Mouse (Mus musculus) spleen, adult 18-20 months (tissue): ENCODE results near the gene Osgep.
A peak's percentile ranks its signal among the peaks of the same experiment; 100 is the strongest.
"Not testable (repeated sequence)": the region's sequence is repeated elsewhere in the genome, so short reads cannot be mapped to it uniquely, and the experiment has no call there.

ENCODE experiments used
- DNase-seq, 2 experiments: peaks; one replicate each; pipeline ENCODE4 v3.0.0; 2022; ENCODE audit warnings: mixed read lengths in 2 of 2

Osgep gene

GRCm38 (mm10) chr14:50876236-50876950 is 48.3 kb downstream of the Osgep start:
- DNase-seq, result no peak

GRCm38 (mm10) chr14:50875591-50876230 is 49.0 kb downstream of the Osgep start:
- DNase-seq, result no peak

GRCm38 (mm10) chr14:50875175-50875574 is 49.5 kb downstream of the Osgep start:
- no peak for DNase-seq

GRCm38 (mm10) chr14:50871284-50871683 is 53.4 kb downstream of the Osgep start:
- DNase-seq, result no peak

- DNase-seq, result no peak
These were observed 53.9 kb downstream of the Osgep start for GRCm38 (mm10) chr14:50870805-50871143.

DNA sequence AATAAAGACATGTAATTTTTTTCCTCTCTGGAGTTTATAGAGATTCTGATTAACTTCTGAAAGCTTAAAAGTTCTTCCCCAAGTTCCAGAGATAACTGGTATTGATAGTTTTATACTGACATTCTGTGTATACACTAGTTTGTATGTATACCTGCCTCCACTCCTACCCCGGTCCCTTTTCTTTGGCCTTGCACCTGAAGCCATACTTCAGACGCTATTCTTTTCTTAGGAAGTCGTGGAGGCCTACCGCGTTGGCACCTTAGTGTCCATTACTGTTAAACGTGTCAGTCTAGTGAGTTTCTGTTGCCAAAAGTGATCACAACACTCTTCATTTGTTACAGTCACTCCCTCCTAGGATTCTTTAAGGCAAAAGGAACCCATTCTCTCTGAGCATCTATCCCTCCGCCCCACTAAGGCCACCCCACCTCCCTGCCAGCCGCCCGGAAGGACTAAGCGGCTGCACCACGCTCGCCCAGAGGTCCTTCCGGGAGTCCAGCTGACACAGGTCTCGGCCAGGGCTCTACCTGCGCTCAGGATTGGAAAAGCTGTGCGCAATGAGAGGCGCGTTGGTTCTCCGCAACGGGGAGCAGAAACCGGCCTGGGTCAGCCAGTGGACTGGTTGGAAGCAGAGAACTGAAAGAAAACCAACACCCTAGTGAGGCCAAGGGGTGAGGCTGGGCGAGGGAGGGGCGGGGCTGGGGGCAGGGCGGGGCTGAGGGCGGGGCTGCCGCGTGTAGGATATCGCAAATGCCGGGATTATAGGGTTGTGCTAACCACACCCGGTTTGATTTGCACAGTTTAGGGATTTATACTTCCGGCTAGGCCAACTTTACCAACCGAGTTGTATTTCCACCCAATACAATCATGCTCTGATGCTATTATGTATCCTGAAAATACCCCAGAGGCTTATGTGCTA is 54.5 kb downstream of the Osgep start, which contains the start of gene Tep1:
TSS of gene Tep1 (minus strand) at position 672 of the 916 bp plus-strand sequence.
- peak; percentile 55 to 71 for DNase-seq

DNA sequence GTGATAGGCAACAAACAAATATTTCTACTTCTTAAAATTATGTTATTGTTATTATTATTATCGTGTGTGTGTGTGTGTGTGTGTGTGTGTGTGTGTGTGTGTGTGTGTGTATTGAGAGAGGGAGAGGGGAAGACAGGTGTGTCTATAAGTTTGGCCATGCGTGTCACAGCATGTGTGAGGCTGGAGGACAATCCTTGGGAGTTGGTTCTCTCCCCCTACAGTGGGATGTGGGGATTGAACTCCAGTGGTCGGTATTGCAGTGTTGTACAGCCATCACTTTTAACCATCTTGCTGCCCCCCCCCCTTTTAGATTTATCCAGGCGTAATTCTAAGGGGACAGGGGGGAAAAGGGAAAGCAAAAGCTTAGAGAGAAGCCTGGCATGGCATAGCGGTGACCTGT is 56.0 kb downstream of the Osgep start:
- DNase-seq, result no peak

GRCm38 (mm10) chr14:50868211-50868610 is 56.5 kb downstream of the Osgep start:
- DNase-seq, result no peak

- DNase-seq, result no peak
These were observed 57.7 kb downstream of the Osgep start for GRCm38 (mm10) chr14:50866966-50867365.

- DNase-seq, result not testable (repeated sequence)
These were observed 59.7 kb downstream of the Osgep start for GRCm38 (mm10) chr14:50865005-50865404.

DNA sequence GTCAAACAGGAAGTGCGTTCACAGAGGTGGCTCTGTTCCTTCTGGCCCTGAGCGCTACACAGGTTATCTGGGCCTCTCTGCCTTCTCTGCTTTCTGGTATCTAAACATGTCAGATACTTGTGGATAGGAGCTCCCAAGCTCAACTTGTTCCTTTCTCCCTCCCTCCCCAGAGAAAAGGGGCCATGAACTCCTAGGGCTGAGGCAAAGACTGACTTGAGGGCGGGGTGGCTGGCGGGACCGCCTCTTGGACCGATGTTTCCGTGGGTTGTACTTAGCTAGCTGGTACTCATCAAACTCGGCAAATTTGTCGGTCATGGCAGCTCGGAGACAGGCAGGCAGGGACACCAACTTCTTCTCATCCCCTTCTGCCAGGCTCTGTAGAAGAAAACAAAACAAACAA is 62.1 kb downstream of the Osgep start:
- no peak for DNase-seq
